8 mouse cellular contexts compared by ENCODE assay signal in the genomic region with DNA sequence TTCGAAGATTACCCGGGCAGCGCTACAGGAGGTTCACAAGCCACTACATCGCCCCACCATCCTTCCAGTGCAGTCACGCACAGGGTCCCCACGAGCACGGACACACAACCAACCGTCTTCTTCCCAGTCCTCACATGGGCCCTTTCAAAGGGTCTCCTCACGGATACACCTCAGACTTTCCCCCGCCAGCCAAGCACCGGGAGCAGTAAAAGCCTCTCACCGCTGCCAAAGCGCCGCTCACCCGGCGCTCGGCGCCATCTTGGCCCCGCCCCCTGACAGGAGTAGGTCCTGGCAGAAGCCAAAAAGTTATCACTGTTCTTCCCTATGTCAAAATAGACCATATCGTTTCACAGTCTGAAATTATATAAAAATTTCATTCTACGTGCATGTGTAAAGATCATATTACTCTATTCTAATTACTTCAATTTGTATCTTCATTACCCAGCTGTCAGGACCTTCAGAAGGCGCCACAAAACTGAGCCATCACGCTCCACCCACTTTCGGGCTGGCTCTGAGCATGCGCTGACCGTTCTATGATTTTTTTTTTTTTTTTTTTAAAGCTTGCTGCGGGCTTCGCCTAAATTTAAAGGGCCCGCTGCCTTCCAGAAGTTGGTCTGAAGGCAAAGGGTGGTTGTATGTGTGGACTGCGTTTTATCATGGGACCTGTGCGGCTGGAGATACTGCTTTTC. TPM values are rescaled to one million over a fixed set of nuclear protein-coding genes. Genes with fewer than 3 reads are reported as not detected.
A peak's percentile ranks its signal among the peaks of the same experiment; 100 is the strongest.
DNase-seq lines count a peak whose midpoint lies in the region; ATAC-seq and TF ChIP-seq lines count a peak whose summit lies in the region.

A gene (minus strand): TSS at position 502 of the 689 bp plus-strand sequence.
A gene (plus strand): TSS at position 536 of the 689 bp plus-strand sequence.

- TF ChIP-seq POLR2A in bone marrow, adult 2 months (IDR thresholded peaks at IDR 0.05; ENCODE audit: borderline replicate concordance, control insufficient read depth, low read depth, low read length): peak; percentile 97

- H3K9ac ChIP-seq in embryonic facial prominence, embryonic 14.5 days (ENCODE audit: low read depth, low read length): peak within 1 kb of the TSS; percentile 73
- peak within 1 kb of the TSS; percentile 81 for H3K9ac ChIP-seq in limb, embryonic 13.5 days
- peak within 1 kb of the TSS; percentile 71 for H3K9ac ChIP-seq in midbrain, embryonic 15.5 days

- H3K36me3 ChIP-seq in embryonic facial prominence, embryonic 14.5 days (ENCODE audit: control insufficient read depth, insufficient read depth, low read length): peaks cover 48% of the 10 kb centered on the region
- peaks cover 48% of the 10 kb centered on the region for H3K36me3 ChIP-seq in limb, embryonic 13.5 days
- H3K36me3 ChIP-seq in midbrain, embryonic 15.5 days (replicated peaks): peaks cover 12% of the 10 kb centered on the region

- TF ChIP-seq CTCF in bone marrow, adult 2 months (IDR thresholded peaks at IDR 0.05; ENCODE audit: control insufficient read depth, insufficient read depth, low read length): no peak

- peak within 1 kb of the TSS; percentile 85 for H3K4me2 ChIP-seq in embryonic facial prominence, embryonic 14.5 days (ENCODE audit: low read depth, low read length)
- peak within 1 kb of the TSS; percentile 72 for H3K4me2 ChIP-seq in limb, embryonic 13.5 days (replicated peaks)
- peak within 1 kb of the TSS; percentile 71 for H3K4me2 ChIP-seq in midbrain, embryonic 15.5 days

- peak within 1 kb of the TSS; percentile 57; the same call in 1 of the 2 replicates for H3K27ac ChIP-seq in bone marrow, adult 2 months (ENCODE audit: control insufficient read depth, insufficient read depth, low read depth, low read length, poor library complexity)
- H3K27ac ChIP-seq in embryonic facial prominence, embryonic 14.5 days (replicated peaks; ENCODE audit: low read depth, low read length): peak within 1 kb of the TSS; percentile 78
- peak within 1 kb of the TSS; percentile 85 for H3K27ac ChIP-seq in limb, embryonic 13.5 days
- H3K27ac ChIP-seq in midbrain, embryonic 15.5 days: peak within 1 kb of the TSS; percentile 84

- no peaks in the 10 kb centered on the region for H3K9me3 ChIP-seq in embryonic facial prominence, embryonic 14.5 days (ENCODE audit: control insufficient read depth, low read length)
- no peaks in the 10 kb centered on the region for H3K9me3 ChIP-seq in limb, embryonic 13.5 days
- H3K9me3 ChIP-seq in midbrain, embryonic 15.5 days: no peaks in the 10 kb centered on the region

- under 1% methylated on average over 31 of the region's 31 CpGs for WGBS in bone marrow, adult 2 months
- under 1% methylated on average over 31 of the region's 31 CpGs for WGBS in embryonic facial prominence, embryonic 14.5 days
- under 1% methylated on average over 31 of the region's 31 CpGs for WGBS in limb, embryonic 13.5 days
- WGBS in midbrain, embryonic 15.5 days: 0% methylated on average over 31 of the region's 31 CpGs

- peak; percentile 91 for ATAC-seq in embryonic facial prominence, embryonic 14.5 days (ENCODE audit: low read depth)
- ATAC-seq in limb, embryonic 13.5 days (ENCODE audit: low FRiP score, low read depth): peak; percentile 86
- ATAC-seq in midbrain, embryonic 15.5 days (replicated peaks): peak; percentile 87

- DNase-seq in 416B (ENCODE audit: low read depth): peak; percentile 94
- peak; percentile 94 for DNase-seq in embryonic facial prominence, embryonic 14.5 days (ENCODE audit: low spot score)
- DNase-seq in heart, adult 8-10 months (ENCODE audit: low spot score): peak; percentile 91
- DNase-seq in kidney, adult 8-10 months: peak; percentile 83 to 86
- DNase-seq in spleen, adult 18-20 months: peak; percentile 69 to 78

- H3K4me1 ChIP-seq in bone marrow, adult 2 months (ENCODE audit: control insufficient read depth, insufficient read depth, low read length): no peaks in the 10 kb centered on the region; the same call in 1 of the 2 replicates
- peaks cover 5% of the 10 kb centered on the region; the same call in 1 of the 2 replicates for H3K4me1 ChIP-seq in embryonic facial prominence, embryonic 14.5 days (ENCODE audit: control insufficient read depth, insufficient read depth, low read length)
- H3K4me1 ChIP-seq in limb, embryonic 13.5 days: peaks cover 19% of the 10 kb centered on the region
- H3K4me1 ChIP-seq in midbrain, embryonic 15.5 days: peaks cover 22% of the 10 kb centered on the region

- H3K4me3 ChIP-seq in bone marrow, adult 2 months (replicated peaks; ENCODE audit: control insufficient read depth, low read depth, low read length): peak within 1 kb of the TSS; percentile 98
- H3K4me3 ChIP-seq in embryonic facial prominence, embryonic 14.5 days (ENCODE audit: low read depth, low read length): peak within 1 kb of the TSS; percentile 87
- H3K4me3 ChIP-seq in limb, embryonic 13.5 days: peak within 1 kb of the TSS; percentile 78
- H3K4me3 ChIP-seq in midbrain, embryonic 15.5 days: peak within 1 kb of the TSS; percentile 71

- H3K27me3 ChIP-seq in embryonic facial prominence, embryonic 14.5 days (replicated peaks; ENCODE audit: control insufficient read depth, insufficient read depth, low read length): no peaks in the 10 kb centered on the region
- H3K27me3 ChIP-seq in limb, embryonic 13.5 days: no peaks in the 10 kb centered on the region
- H3K27me3 ChIP-seq in midbrain, embryonic 15.5 days (replicated peaks): no peaks in the 10 kb centered on the region

RNA-seq across cellular contexts. Expression of the first gene that starts in this region (rescaled TPM):
- polyA plus RNA-seq in bone marrow, adult 2 months (2011; ENCODE audit: insufficient read depth, insufficient read length, low replicate concordance, missing spikeins): 13.2 and 31.0 TPM in 2 replicates
- 70.4 and 75.8 TPM in 2 replicates for polyA plus RNA-seq in embryonic facial prominence, embryonic 14.5 days (2014; fragmentation: Nextera tagmentation; extraction: Ambion mirVana)
- 10 to 100 TPM; 32.6 to 34.7 (median 34.2) TPM for total RNA-seq in heart, adult 8-10 months (2022)
- polyA plus RNA-seq in limb, embryonic 13.5 days (2015; fragmentation: Nextera tagmentation; extraction: Ambion mirVana): 99.2 and 106 TPM in 2 replicates
- 83.6 and 86.5 TPM in 2 replicates for polyA plus RNA-seq in midbrain, embryonic 15.5 days (2015; fragmentation: Nextera tagmentation; extraction: Ambion mirVana)

RNA-seq across cellular contexts. Expression of the second gene that starts in this region (rescaled TPM):
- 14.1 and 19.6 TPM in 2 replicates for polyA plus RNA-seq in bone marrow, adult 2 months (2011; ENCODE audit: insufficient read depth, insufficient read length, low replicate concordance, missing spikeins)
- 54.0 and 57.4 TPM in 2 replicates for polyA plus RNA-seq in embryonic facial prominence, embryonic 14.5 days (2014; fragmentation: Nextera tagmentation; extraction: Ambion mirVana)
- total RNA-seq in heart, adult 8-10 months (2022): 1 to 10 TPM; 4.9 to 7.0 (median 5.9) TPM
- 73.0 and 73.8 TPM in 2 replicates for polyA plus RNA-seq in limb, embryonic 13.5 days (2015; fragmentation: Nextera tagmentation; extraction: Ambion mirVana)
- 33.3 and 35.5 TPM in 2 replicates for polyA plus RNA-seq in midbrain, embryonic 15.5 days (2015; fragmentation: Nextera tagmentation; extraction: Ambion mirVana)

Comparison
In these comparisons a context has a peak if more than half of its experiments do, and no peak if none do; other contexts are left out.
1. Peak in every context shown above with its lines: DNase-seq, ATAC-seq, H3K4me3 ChIP-seq and H3K27ac ChIP-seq.